Mouse (Mus musculus) MEL (cell line): ENCODE results near the gene Naif1. TPM values are rescaled to one million over a fixed set of nuclear protein-coding genes. Genes with fewer than 3 reads are reported as not detected.
A peak's percentile ranks its signal among the peaks of the same experiment; 100 is the strongest.

Experiments
- DNase-seq: peaks from one replicate; pipeline ENCODE4 v3.0.0; 2011; ENCODE audit warnings: low read depth, low spot score
- H3K27ac ChIP-seq: 2 replicates; pipeline ENCODE4 v1.5.1; 2012; ENCODE audit warnings: low read depth, mild to moderate bottlenecking, control low read depth, low read length, moderate library complexity; ENCODE audit not compliant: control insufficient read depth
- H3K27me3 ChIP-seq, 2 experiments: fragments of 150-350 bp in 1 of 2; sonication (generic) in 1 of 2; 2 replicates each; pipeline ENCODE4 v1.6.1; 2012; ENCODE audit warnings: low read length in 2 of 2, mild to moderate bottlenecking in 2 of 2, improper control_type of control experiment in 1 of 2, moderate library complexity in 1 of 2; ENCODE audit not compliant: insufficient read depth in 2 of 2, control insufficient read depth in 1 of 2
- H3K36me3 ChIP-seq, 2 experiments: 2 replicates each; pipeline ENCODE4 v1.6.1; 2012 to 2014; ENCODE audit warnings: low read length in 2 of 2, improper control_type of control experiment in 1 of 2, inconsistent platforms in 1 of 2, mild to moderate bottlenecking in 1 of 2; ENCODE audit not compliant: insufficient read depth in 2 of 2, control insufficient read depth in 1 of 2
- H3K4me1 ChIP-seq, 2 experiments: fragments of 150-350 bp in 1 of 2; sonication (generic) in 1 of 2; 2 replicates each; pipeline ENCODE4 v1.6.1; 2012; ENCODE audit warnings: low read length in 2 of 2, improper control_type of control experiment in 1 of 2, mild to moderate bottlenecking in 1 of 2; ENCODE audit not compliant: insufficient read depth in 2 of 2, control insufficient read depth in 1 of 2
- H3K4me3 ChIP-seq, 2 experiments: fragments of 150-350 bp in 1 of 2; sonication (generic) in 1 of 2; 2 replicates each; pipeline ENCODE4 v1.5.1; 2012; ENCODE audit warnings: low read depth in 2 of 2, low read length in 2 of 2, mild to moderate bottlenecking in 2 of 2, moderate library complexity in 2 of 2, control low read depth in 1 of 2, improper control_type of control experiment in 1 of 2; ENCODE audit not compliant: control insufficient read depth in 1 of 2, insufficient read depth in 1 of 2
- H3K79me2 ChIP-seq: 2 replicates; pipeline ENCODE4 v1.6.1; 2012; ENCODE audit warnings: mild to moderate bottlenecking, low read length, moderate library complexity; ENCODE audit not compliant: control insufficient read depth, poor library complexity, insufficient read depth
- H3K9ac ChIP-seq: 2 replicates; pipeline ENCODE4 v1.6.1; 2012; ENCODE audit warnings: low read depth, mild to moderate bottlenecking, control low read depth, low read length, moderate library complexity; ENCODE audit not compliant: control insufficient read depth, poor library complexity, severe bottlenecking
- H3K9me3 ChIP-seq: fragments of 150-350 bp; sonication (generic); replicated peaks from 2 replicates; pipeline ENCODE4 v1.6.1; 2012; ENCODE audit warnings: mild to moderate bottlenecking, low read length, improper control_type of control experiment, moderate library complexity; ENCODE audit not compliant: insufficient read depth
- CTCF ChIP-seq, 3 experiments: IDR thresholded peaks in 2 of 3; conservative IDR thresholded peaks in 1 of 3; 2 replicates each; pipeline ENCODE4 v1.5.1; 2011 to 2012; ENCODE audit warnings: low read length in 3 of 3, low read depth in 2 of 3, mild to moderate bottlenecking in 2 of 3, improper control_type of control experiment in 1 of 3, inconsistent platforms in 1 of 3, mixed read lengths in 1 of 3, moderate library complexity in 1 of 3; ENCODE audit not compliant: control insufficient read depth in 1 of 3, insufficient read depth in 1 of 3, poor library complexity in 1 of 3, severe bottlenecking in 1 of 3
- GATA1 ChIP-seq: IDR thresholded peaks from 2 replicates; pipeline ENCODE4 v1.6.1; 2011; ENCODE audit warnings: low read depth, low read length, improper control_type of control experiment
- HCFC1 ChIP-seq: IDR thresholded peaks from 2 replicates; pipeline ENCODE4 v1.6.1; 2012; ENCODE audit warnings: low read depth, mild to moderate bottlenecking, inconsistent platforms, low read length, improper control_type of control experiment, moderate library complexity
- JUND ChIP-seq: IDR thresholded peaks from 2 replicates; pipeline ENCODE4 v1.6.1; 2011; ENCODE audit warnings: low read depth, mild to moderate bottlenecking, improper control_type of control experiment, low read length
- MAFK ChIP-seq: IDR thresholded peaks from 2 replicates; pipeline ENCODE4 v1.6.1; 2011; ENCODE audit warnings: low read depth, mild to moderate bottlenecking, low read length, improper control_type of control experiment, borderline replicate concordance
- MAZ ChIP-seq: IDR thresholded peaks from 2 replicates; pipeline ENCODE4 v1.6.1; 2012; ENCODE audit warnings: low read depth, mild to moderate bottlenecking, inconsistent platforms, low read length, improper control_type of control experiment
- MXI1 ChIP-seq: IDR thresholded peaks from 2 replicates; pipeline ENCODE4 v1.6.1; 2011; ENCODE audit warnings: mild to moderate bottlenecking, low read depth, low read length, improper control_type of control experiment
- NRF1 ChIP-seq: IDR thresholded peaks from 2 replicates; pipeline ENCODE4 v1.6.1; 2014; ENCODE audit warnings: low read depth, mild to moderate bottlenecking, inconsistent platforms, low read length, improper control_type of control experiment, moderate library complexity; ENCODE audit not compliant: poor library complexity, insufficient read depth, severe bottlenecking
- POLR2A ChIP-seq, 2 experiments: IDR thresholded peaks; 2 replicates each; pipeline ENCODE4 v1.6.1; 2011 to 2012; ENCODE audit warnings: low read length in 2 of 2, mild to moderate bottlenecking in 2 of 2, control low read depth in 1 of 2, improper control_type of control experiment in 1 of 2, low read depth in 1 of 2, moderate library complexity in 1 of 2; ENCODE audit not compliant: control insufficient read depth in 1 of 2, insufficient read depth in 1 of 2, poor library complexity in 1 of 2
- RAD21 ChIP-seq: IDR thresholded peaks from 2 replicates; pipeline ENCODE4 v1.6.1; 2011; ENCODE audit warnings: mild to moderate bottlenecking, low read depth, low read length, improper control_type of control experiment
- SIN3A ChIP-seq: IDR thresholded peaks from 2 replicates; pipeline ENCODE4 v1.6.1; 2012; ENCODE audit warnings: low read length, improper control_type of control experiment, inconsistent platforms
- SMC3 ChIP-seq: IDR thresholded peaks from 2 replicates; pipeline ENCODE4 v1.6.1; 2011; ENCODE audit warnings: low read depth, low read length, improper control_type of control experiment
- UBTF ChIP-seq: IDR thresholded peaks from 2 replicates; pipeline ENCODE4 v1.6.1; 2012; ENCODE audit warnings: low read depth, mild to moderate bottlenecking, inconsistent platforms, low read length, improper control_type of control experiment, moderate library complexity, borderline replicate concordance; ENCODE audit not compliant: insufficient read depth
- ZNF384 ChIP-seq: IDR thresholded peaks from 2 replicates; pipeline ENCODE4 v1.6.1; 2012; ENCODE audit warnings: low read depth, mild to moderate bottlenecking, inconsistent platforms, low read length, improper control_type of control experiment
- polyA plus RNA-seq, 2 experiments: library from polyadenylated mRNA; stranded (reverse) in 1 of 2; unstranded in 1 of 2; fragments of >175 nt in 1 of 2; fragments of >200 nt in 1 of 2; gene quantifications; 2 replicates each; pipeline versions ENCODE4 v1.2.1 to v1.2.4; 2012; ENCODE audit warnings: low replicate concordance in 2 of 2, low read depth in 1 of 2; ENCODE audit not compliant: insufficient read length in 2 of 2, insufficient read depth in 1 of 2, missing spikeins in 1 of 2
- total RNA-seq: library from RNA; depleted of rRNA; stranded (reverse); fragments of 300-350 nt; gene quantifications from 2 replicates; pipeline ENCODE4 v1.2.3, GENCODE M21; 2012

The Naif1 gene
- total and polyA plus RNA-seq, 3 experiments: 4.9 to 8.5 TPM; not detected in 1

- DNase-seq: peak; percentile 67
- H3K9ac ChIP-seq: no peak overlapping the region
Observed at GRCm38 (mm10) chr2:32483179-32483875, 33.1 kb downstream of the Naif1 start.

GRCm38 (mm10) chr2:32484933-32485332 is 34.7 kb downstream of the Naif1 start:
- Histone ChIP-seq H3K36me3 (peaks cover 0 to 7% of the 10 kb centered on the region in 2 experiments; a peak in 2 of 4 replicates), H3K9me3 (no peaks in the 10 kb centered on the region), H3K79me2 (no peaks in the 10 kb centered on the region), H3K27ac (no peak overlapping the region), H3K4me1 (peaks cover 10 to 19% of the 10 kb centered on the region in 2 experiments), H3K9ac (no peak overlapping the region), H3K4me3 (no peak overlapping the region), H3K27me3 (no peaks in the 10 kb centered on the region)
- no peak for DNase-seq
- TF ChIP-seq NRF1 (no peak), GATA1 (no peak), UBTF (no peak), MXI1 (no peak), MAZ (no peak), SIN3A (no peak), POLR2A (IDR thresholded peaks at IDR 0.05; ENCODE audit: control insufficient read depth in 1 of 2, insufficient read depth in 1 of 2, low read depth in 1 of 2, low read length in 2 of 2, poor library complexity in 1 of 2) (no peak), ZNF384 (no peak), SMC3 (no peak), RAD21 (no peak), JUND (no peak), HCFC1 (no peak)

More at GRCm38 (mm10) chr2:32483179-32483875, 33.1 kb downstream of the Naif1 start:
- no peak overlapping the region for H3K4me3 ChIP-seq
- H3K36me3 ChIP-seq: peaks cover 0 to 7% of the 10 kb centered on the region in 2 experiments; a peak in 2 of 4 replicates
- no peaks in the 10 kb centered on the region for H3K9me3 ChIP-seq
- no peak overlapping the region for H3K27ac ChIP-seq
- H3K4me1 ChIP-seq: peaks cover 10 to 19% of the 10 kb centered on the region in 2 experiments
- no peaks in the 10 kb centered on the region for H3K79me2 ChIP-seq
- no peaks in the 10 kb centered on the region for H3K27me3 ChIP-seq
- TF ChIP-seq CTCF (IDR thresholded peaks at IDR 0.05 in 2 of 3, conservative IDR thresholded peaks at IDR 0.05 in 1 of 3; ENCODE audit: control insufficient read depth in 1 of 3, insufficient read depth in 1 of 3, low read depth in 2 of 3, low read length in 3 of 3, poor library complexity in 1 of 3, severe bottlenecking in 1 of 3) (peak; percentile 37 to 65 (median 44)), SMC3 (peak; percentile 41), MAFK (no peak), RAD21 (peak; percentile 31)
